Mouse (Mus musculus): ENCODE data around the gene Rarb. TPM values are rescaled to one million over a fixed set of nuclear protein-coding genes. Genes with fewer than 3 reads are reported as not detected.

Gene Rarb
- polyA plus RNA-seq, 1 experiment, result 0.19 TPM

DNA sequence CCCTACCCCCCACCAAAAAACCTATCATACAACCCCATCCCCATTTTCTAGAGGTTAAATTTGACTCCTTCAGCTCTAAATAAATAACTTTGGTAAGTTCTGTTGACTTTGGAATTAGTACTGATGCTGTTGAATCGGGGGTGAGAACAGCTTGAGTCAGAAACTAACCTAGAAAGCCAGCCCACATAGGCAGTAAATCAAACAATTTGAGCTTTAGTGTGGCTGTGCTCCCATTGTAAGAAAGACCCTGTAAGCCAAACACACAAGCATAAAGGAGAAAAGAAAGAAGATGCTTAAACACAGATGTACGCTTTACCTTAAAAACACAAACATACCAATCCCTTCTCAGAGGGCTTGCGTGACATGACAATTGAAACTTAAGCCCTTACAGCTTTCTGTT lies 140.6 kb downstream of the Rarb start:
- Histone ChIP-seq H3K4me3 (no peak overlapping the region), H3ac (ENCODE audit: control insufficient read depth, insufficient read length) (no peak overlapping the region), H3K79me2 (ENCODE audit: control insufficient read depth, insufficient read depth) (no peaks in the 10 kb centered on the region), H3K27me3 (ENCODE audit: control insufficient read depth, insufficient read depth, insufficient read length) (no peaks in the 10 kb centered on the region), H3K4me2 (ENCODE audit: low read depth) (no peak overlapping the region), H3K36me3 (ENCODE audit: control insufficient read depth, insufficient read depth) (no peaks in the 10 kb centered on the region)
- TF ChIP-seq TCF3 (IDR thresholded peaks at IDR 0.05; ENCODE audit: insufficient read length, low read depth) (no peak), SRF (IDR thresholded peaks at IDR 0.05; ENCODE audit: control insufficient read depth, insufficient read length, low read depth) (no peak), MYOD1 (IDR thresholded peaks at IDR 0.05; ENCODE audit: control insufficient read depth in 1 of 3, insufficient read length in 2 of 3, low read depth in 2 of 3) (no peak), CEBPB (IDR thresholded peaks at IDR 0.05; ENCODE audit: insufficient read depth, poor library complexity, severe bottlenecking) (no peak), USF1 (IDR thresholded peaks at IDR 0.05; ENCODE audit: low read depth) (no peak), MAX (IDR thresholded peaks at IDR 0.05; ENCODE audit: low read depth) (no peak), E2F4 (IDR thresholded peaks at IDR 0.05; ENCODE audit: insufficient read depth) (no peak), MYOG (IDR thresholded peaks at IDR 0.05; ENCODE audit: control insufficient read depth in 1 of 3, insufficient read depth in 1 of 3, insufficient read length in 2 of 3, low read depth in 2 of 3) (no peak), REST (IDR thresholded peaks at IDR 0.05; ENCODE audit: insufficient read depth, insufficient read length) (no peak), POLR2AphosphoS2 (IDR thresholded peaks at IDR 0.05; ENCODE audit: insufficient read length, low read depth) (no peak), POLR2A (IDR thresholded peaks at IDR 0.05; ENCODE audit: insufficient read length, low read depth) (no peak), TCF12 (IDR thresholded peaks at IDR 0.05; ENCODE audit: insufficient read depth, poor library complexity, severe bottlenecking) (no peak)

DNA sequence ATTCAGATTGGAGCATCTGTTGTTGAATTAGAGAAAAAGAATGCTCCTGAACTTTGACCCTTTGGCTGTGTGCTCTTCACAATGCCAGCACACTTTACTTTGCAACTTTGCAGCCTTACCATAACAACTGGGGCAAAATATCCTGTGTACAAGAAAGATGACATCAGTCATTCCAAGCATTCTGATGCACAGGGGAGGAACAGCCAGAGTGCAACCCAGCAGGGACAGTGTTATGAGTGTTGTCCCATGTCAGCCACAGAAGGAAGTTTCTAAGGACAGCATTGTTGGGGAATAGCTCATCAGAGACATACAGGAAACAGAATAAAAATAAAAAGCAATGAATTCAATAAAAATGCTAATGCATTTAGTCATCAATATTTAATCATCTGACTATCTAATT lies 141.9 kb downstream of the Rarb start:
- no peak for TF ChIP-seq MAX (IDR thresholded peaks at IDR 0.05; ENCODE audit: low read depth)
- no peak for TF ChIP-seq MYOG (IDR thresholded peaks at IDR 0.05; ENCODE audit: control insufficient read depth in 1 of 3, insufficient read depth in 1 of 3, insufficient read length in 2 of 3, low read depth in 2 of 3)
- no peak for TF ChIP-seq SRF (IDR thresholded peaks at IDR 0.05; ENCODE audit: control insufficient read depth, insufficient read length, low read depth)
- TF ChIP-seq USF1 (IDR thresholded peaks at IDR 0.05; ENCODE audit: low read depth), result no peak
- no peaks in the 10 kb centered on the region for H3K27me3 ChIP-seq (ENCODE audit: control insufficient read depth, insufficient read depth, insufficient read length)
- no peaks in the 10 kb centered on the region for H3K36me3 ChIP-seq (ENCODE audit: control insufficient read depth, insufficient read depth)
- H3K4me3 ChIP-seq, result no peak overlapping the region
- no peaks in the 10 kb centered on the region for H3K79me2 ChIP-seq (ENCODE audit: control insufficient read depth, insufficient read depth)
- no peak overlapping the region for H3ac ChIP-seq (ENCODE audit: control insufficient read depth, insufficient read length)
- no peak overlapping the region for H3K4me2 ChIP-seq (ENCODE audit: low read depth)

DNA sequence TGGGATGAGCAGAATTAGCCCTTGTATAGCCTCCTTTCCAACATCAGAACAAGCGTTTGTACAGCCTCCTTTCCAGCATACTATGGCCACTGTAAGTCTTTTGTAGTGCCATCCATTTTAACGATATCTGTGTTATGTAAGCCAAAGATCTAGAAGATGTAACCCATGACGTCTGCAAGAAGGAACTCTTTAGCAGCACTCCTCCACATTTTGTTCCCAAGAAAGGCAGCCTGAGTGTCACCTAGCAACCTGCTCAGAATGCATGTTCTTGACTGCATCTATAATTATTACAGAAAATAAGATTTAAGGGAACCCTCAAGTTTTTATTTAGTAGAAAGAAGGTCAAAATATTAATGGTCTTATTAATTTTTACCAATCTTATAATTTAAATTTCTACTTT lies 148.4 kb downstream of the Rarb start:
- Histone ChIP-seq H3ac (ENCODE audit: control insufficient read depth, insufficient read length) (no peak overlapping the region), H3K36me3 (ENCODE audit: control insufficient read depth, insufficient read depth) (no peaks in the 10 kb centered on the region), H3K27me3 (ENCODE audit: control insufficient read depth, insufficient read depth, insufficient read length) (no peaks in the 10 kb centered on the region), H3K4me2 (ENCODE audit: low read depth) (no peak overlapping the region), H3K79me2 (ENCODE audit: control insufficient read depth, insufficient read depth) (no peaks in the 10 kb centered on the region), H3K4me3 (no peak overlapping the region)
- TF ChIP-seq SRF (IDR thresholded peaks at IDR 0.05; ENCODE audit: control insufficient read depth, insufficient read length, low read depth), result no peak
- no peak for TF ChIP-seq TCF12 (IDR thresholded peaks at IDR 0.05; ENCODE audit: insufficient read depth, poor library complexity, severe bottlenecking)
- TF ChIP-seq MYOG (IDR thresholded peaks at IDR 0.05; ENCODE audit: control insufficient read depth in 1 of 3, insufficient read depth in 1 of 3, insufficient read length in 2 of 3, low read depth in 2 of 3), result no peak
- TF ChIP-seq MAX (IDR thresholded peaks at IDR 0.05; ENCODE audit: low read depth), result no peak
- no peak for TF ChIP-seq POLR2AphosphoS2 (IDR thresholded peaks at IDR 0.05; ENCODE audit: insufficient read length, low read depth)
- TF ChIP-seq REST (IDR thresholded peaks at IDR 0.05; ENCODE audit: insufficient read depth, insufficient read length), result no peak
- TF ChIP-seq CEBPB (IDR thresholded peaks at IDR 0.05; ENCODE audit: insufficient read depth, poor library complexity, severe bottlenecking), result no peak
- TF ChIP-seq MYOD1 (IDR thresholded peaks at IDR 0.05; ENCODE audit: control insufficient read depth in 1 of 3, insufficient read length in 2 of 3, low read depth in 2 of 3), result no peak
- TF ChIP-seq E2F4 (IDR thresholded peaks at IDR 0.05; ENCODE audit: insufficient read depth), result no peak
- TF ChIP-seq TCF3 (IDR thresholded peaks at IDR 0.05; ENCODE audit: insufficient read length, low read depth), result no peak
- TF ChIP-seq USF1 (IDR thresholded peaks at IDR 0.05; ENCODE audit: low read depth), result no peak
- no peak for TF ChIP-seq POLR2A (IDR thresholded peaks at IDR 0.05; ENCODE audit: insufficient read length, low read depth)

DNA sequence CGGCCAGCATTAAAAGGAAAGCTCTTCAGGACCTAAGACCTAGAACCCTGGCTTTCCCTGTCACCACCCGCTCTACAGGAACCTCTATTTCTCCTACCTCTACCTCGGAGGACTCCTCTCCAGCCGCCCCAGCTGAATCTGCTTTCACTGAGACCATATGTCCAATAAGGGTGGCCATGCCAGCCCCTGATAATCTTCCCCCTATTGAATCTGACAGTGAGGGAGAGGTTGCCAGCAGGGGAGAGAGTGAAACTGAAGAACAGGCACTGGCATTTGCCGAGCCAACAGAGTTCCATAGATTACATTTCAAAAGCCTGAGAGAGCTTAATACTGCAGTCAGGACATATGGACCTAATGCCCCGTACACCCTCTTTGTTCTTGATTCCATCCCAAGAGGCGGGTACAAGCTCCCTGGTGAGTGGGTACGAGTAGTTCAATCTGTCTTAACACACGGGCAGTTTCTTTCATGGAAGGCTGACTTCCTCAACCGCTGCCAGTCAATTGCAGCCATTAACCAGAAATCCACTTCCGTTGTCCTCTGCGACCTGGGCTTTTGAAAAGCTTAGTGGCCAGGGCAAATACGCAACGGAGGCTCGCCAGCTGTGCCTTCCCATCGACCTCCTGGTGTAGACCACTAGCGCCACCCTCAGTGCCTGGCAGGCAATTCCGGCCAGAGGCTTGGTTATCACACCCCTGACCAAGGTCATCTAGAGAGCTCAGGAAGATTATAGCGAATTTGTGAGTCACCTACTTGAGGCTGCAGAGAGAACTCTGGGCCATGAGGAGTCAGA lies 179.6 kb downstream of the Rarb start:
- no peak overlapping the region for H3K4me3 ChIP-seq
- TF ChIP-seq E2F4 (IDR thresholded peaks at IDR 0.05; ENCODE audit: insufficient read depth), result no peak
- no peak for TF ChIP-seq MYOG (IDR thresholded peaks at IDR 0.05; ENCODE audit: control insufficient read depth in 1 of 3, insufficient read depth in 1 of 3, insufficient read length in 2 of 3, low read depth in 2 of 3)
- no peak for TF ChIP-seq REST (IDR thresholded peaks at IDR 0.05; ENCODE audit: insufficient read depth, insufficient read length)
- no peak for TF ChIP-seq TCF3 (IDR thresholded peaks at IDR 0.05; ENCODE audit: insufficient read length, low read depth)
- TF ChIP-seq TCF12 (IDR thresholded peaks at IDR 0.05; ENCODE audit: insufficient read depth, poor library complexity, severe bottlenecking), result no peak

DNA sequence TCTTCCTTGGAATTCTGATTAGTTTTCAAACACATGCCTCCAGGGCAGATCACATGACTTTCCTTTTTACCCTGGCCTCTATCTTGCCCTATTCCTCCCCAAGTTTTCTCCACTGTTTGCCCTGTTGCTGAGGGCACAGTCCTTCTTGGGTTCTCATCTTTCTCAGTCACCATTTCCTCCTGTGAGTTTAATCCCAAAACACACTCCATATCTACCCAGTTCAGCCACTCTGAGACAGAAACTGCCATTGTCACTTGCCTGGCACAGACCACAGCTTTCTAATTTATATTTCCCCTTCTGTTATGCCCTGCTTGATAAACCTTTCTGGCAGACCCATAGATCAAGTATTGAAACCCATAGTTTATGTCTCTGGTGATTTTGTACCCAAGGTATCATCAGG lies 205.0 kb downstream of the Rarb start:
- Histone ChIP-seq H3ac (ENCODE audit: control insufficient read depth, insufficient read length) (no peak overlapping the region), H3K36me3 (ENCODE audit: control insufficient read depth, insufficient read depth) (no peaks in the 10 kb centered on the region), H3K4me3 (no peak overlapping the region), H3K4me2 (ENCODE audit: low read depth) (no peak overlapping the region), H3K27me3 (ENCODE audit: control insufficient read depth, insufficient read depth, insufficient read length) (no peaks in the 10 kb centered on the region), H3K79me2 (ENCODE audit: control insufficient read depth, insufficient read depth) (no peaks in the 10 kb centered on the region)
- TF ChIP-seq CEBPB (IDR thresholded peaks at IDR 0.05; ENCODE audit: insufficient read depth, poor library complexity, severe bottlenecking) (no peak), TCF12 (IDR thresholded peaks at IDR 0.05; ENCODE audit: insufficient read depth, poor library complexity, severe bottlenecking) (no peak), E2F4 (IDR thresholded peaks at IDR 0.05; ENCODE audit: insufficient read depth) (no peak), MAX (IDR thresholded peaks at IDR 0.05; ENCODE audit: low read depth) (no peak), MYOG (IDR thresholded peaks at IDR 0.05; ENCODE audit: control insufficient read depth in 1 of 3, insufficient read depth in 1 of 3, insufficient read length in 2 of 3, low read depth in 2 of 3) (no peak), POLR2AphosphoS2 (IDR thresholded peaks at IDR 0.05; ENCODE audit: insufficient read length, low read depth) (no peak), USF1 (IDR thresholded peaks at IDR 0.05; ENCODE audit: low read depth) (no peak), TCF3 (IDR thresholded peaks at IDR 0.05; ENCODE audit: insufficient read length, low read depth) (no peak), MYOD1 (IDR thresholded peaks at IDR 0.05; ENCODE audit: control insufficient read depth in 1 of 3, insufficient read length in 2 of 3, low read depth in 2 of 3) (no peak), SRF (IDR thresholded peaks at IDR 0.05; ENCODE audit: control insufficient read depth, insufficient read length, low read depth) (no peak), REST (IDR thresholded peaks at IDR 0.05; ENCODE audit: insufficient read depth, insufficient read length) (no peak), POLR2A (IDR thresholded peaks at IDR 0.05; ENCODE audit: insufficient read length, low read depth) (no peak)

More for the DNA sequence above, 179.6 kb downstream of the Rarb start:
- Histone ChIP-seq H3K79me2 (ENCODE audit: control insufficient read depth, insufficient read depth) (no peaks in the 10 kb centered on the region), H3K27me3 (ENCODE audit: control insufficient read depth, insufficient read depth, insufficient read length) (no peaks in the 10 kb centered on the region), H3K4me2 (ENCODE audit: low read depth) (no peak overlapping the region), H3K36me3 (ENCODE audit: control insufficient read depth, insufficient read depth) (no peaks in the 10 kb centered on the region), H3ac (ENCODE audit: control insufficient read depth, insufficient read length) (no peak overlapping the region)
